Mouse (Mus musculus) heart, postnatal 0 days (tissue): ENCODE data around the gene 1700015F17Rik.

Source experiments
- CTCF ChIP-seq: IDR thresholded peaks from 2 replicates; pipeline ENCODE4 v1.5.1; 2016; ENCODE audit warnings: antibody characterized with exemption, control low read depth, low read depth
- EP300 ChIP-seq: IDR thresholded peaks from 2 replicates; pipeline ENCODE4 v1.6.1; 2016; ENCODE audit warnings: antibody characterized with exemption, low read depth

- no peak for TF ChIP-seq CTCF
- TF ChIP-seq EP300, result no peak
Observed at GRCm38 (mm10) chr5:5401986-5402385, 77.0 kb downstream of the 1700015F17Rik start.
